Mouse (Mus musculus) left cerebral cortex, adult 18-20 months (tissue): ENCODE data around the gene Ksr1. TPM values are rescaled to one million over a fixed set of nuclear protein-coding genes. Genes with fewer than 3 reads are reported as not detected.
A peak's percentile ranks its signal among the peaks of the same experiment; 100 is the strongest.

Experiments used
- DNase-seq, 2 experiments: peaks; one replicate each; pipeline ENCODE4 v3.0.0; 2021 to 2022; ENCODE audit warnings: low spot score in 2 of 2, mixed read lengths in 1 of 2
- total RNA-seq, 2 experiments: library from RNA; stranded (reverse); gene quantifications; 2 replicates each; pipeline ENCODE4 v1.2.3; 2021

The Ksr1 gene
- total RNA-seq, 2 experiments from 2014 or later = 49.8 to 50.3 TPM

- no peak for DNase-seq
Observed at GRCm38 (mm10) chr11:79148783-79149182, 2.6 kb upstream of the Ksr1 start.

- DNase-seq = peak; percentile 6 to 21
Observed at GRCm38 (mm10) chr11:79145283-79146265, 633 bp downstream of the Ksr1 start.

- DNase-seq = no peak
Observed at GRCm38 (mm10) chr11:79144741-79145140, 1.5 kb downstream of the Ksr1 start.

GRCm38 (mm10) chr11:79144043-79144591 lies 2.1 kb downstream of the Ksr1 start:
- no peak for DNase-seq

- DNase-seq = no peak
Observed at GRCm38 (mm10) chr11:79143322-79143721, 2.9 kb downstream of the Ksr1 start.

- DNase-seq = no peak
Observed at GRCm38 (mm10) chr11:79142381-79142780, 3.8 kb downstream of the Ksr1 start.

DNA sequence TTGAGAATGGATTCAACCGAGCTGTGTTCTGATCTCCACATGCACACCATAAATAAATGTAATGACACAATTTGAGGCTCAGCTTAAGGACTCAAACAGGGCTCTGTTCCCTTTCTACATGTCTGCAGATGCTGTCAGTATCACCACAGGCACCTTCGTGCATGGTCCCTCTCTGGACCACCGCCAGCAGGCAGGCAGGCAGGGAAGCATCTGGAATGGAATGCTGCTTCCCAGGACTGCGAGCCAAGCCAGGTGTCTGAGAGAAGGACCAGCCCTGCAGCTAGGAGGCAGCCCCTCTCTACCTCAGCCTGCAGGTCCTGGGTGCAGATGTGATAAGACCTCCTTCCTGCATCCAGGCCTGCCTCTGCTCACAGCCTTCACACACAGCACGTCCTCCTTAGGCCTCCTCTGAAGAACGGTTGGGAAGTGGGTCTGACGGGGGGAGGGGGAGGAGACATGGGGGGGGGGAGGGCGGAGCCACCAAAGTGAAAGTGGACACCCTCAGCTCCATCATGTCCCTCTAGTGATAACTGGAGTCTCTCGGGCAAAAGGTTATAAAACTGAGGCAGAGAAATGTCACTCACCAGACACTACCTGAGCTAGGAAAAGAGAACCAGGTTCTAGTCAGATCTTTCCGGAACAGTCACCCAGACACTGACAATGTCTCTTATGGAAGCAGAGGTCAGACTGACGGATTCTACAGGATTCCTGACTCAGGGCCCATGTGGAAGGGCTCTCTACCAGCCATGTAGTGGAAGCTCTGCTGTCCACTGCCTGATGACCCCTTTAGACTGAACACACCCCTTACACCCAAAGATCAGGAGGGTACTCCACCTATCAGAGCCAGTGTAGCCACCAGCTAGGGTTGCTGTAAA lies 4.7 kb downstream of the Ksr1 start:
- DNase-seq = no peak

DNA sequence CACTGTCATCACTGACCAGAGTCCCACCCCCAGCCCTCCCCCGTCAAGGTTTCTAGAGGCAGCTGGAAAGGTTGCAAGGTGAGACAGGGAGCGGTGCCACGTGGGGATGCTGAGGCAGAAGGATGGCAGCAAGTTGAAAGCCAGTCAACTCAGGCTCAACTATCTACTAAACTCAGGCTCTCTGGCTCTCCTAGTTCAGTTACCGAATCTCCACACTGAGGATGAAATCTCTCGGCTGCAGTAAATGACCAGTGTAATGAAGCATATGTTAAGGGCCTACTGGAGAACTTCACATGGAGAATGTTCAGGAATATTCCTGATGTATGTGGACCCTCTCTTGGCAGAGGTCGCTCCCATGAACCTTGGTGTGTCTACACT lies 5.7 kb downstream of the Ksr1 start:
- no peak for DNase-seq

- no peak for DNase-seq
Observed at GRCm38 (mm10) chr11:79139878-79140510, 6.2 kb downstream of the Ksr1 start.

GRCm38 (mm10) chr11:79138621-79139020 lies 7.6 kb downstream of the Ksr1 start:
- no peak for DNase-seq

- DNase-seq = no peak
Observed at GRCm38 (mm10) chr11:79137245-79137644, 9.0 kb downstream of the Ksr1 start.

- no peak for DNase-seq
Observed at GRCm38 (mm10) chr11:79135685-79136360, 10.4 kb downstream of the Ksr1 start.

DNA sequence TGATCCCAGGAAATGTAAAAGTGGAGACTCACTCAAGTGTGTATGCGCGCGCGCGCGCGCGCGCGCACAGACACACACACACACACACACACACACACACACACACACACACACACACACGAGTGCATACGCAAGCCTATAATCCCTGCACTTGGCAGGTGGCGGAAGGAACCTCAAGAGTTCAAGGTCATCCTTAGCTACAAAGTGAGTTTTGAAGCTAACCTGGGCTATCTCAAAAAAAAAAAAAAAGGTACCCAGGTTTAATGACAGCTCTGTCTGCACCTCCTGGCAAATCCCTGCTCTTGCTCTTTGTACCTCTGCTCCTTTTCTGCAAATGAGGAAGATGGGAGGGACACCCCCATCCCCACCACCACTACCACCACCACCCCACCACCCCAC lies 11.1 kb downstream of the Ksr1 start:
- no peak for DNase-seq

- DNase-seq = no peak
Observed at GRCm38 (mm10) chr11:79134416-79135104, 11.6 kb downstream of the Ksr1 start.

GRCm38 (mm10) chr11:79133961-79134360 lies 12.2 kb downstream of the Ksr1 start:
- DNase-seq = no peak

DNA sequence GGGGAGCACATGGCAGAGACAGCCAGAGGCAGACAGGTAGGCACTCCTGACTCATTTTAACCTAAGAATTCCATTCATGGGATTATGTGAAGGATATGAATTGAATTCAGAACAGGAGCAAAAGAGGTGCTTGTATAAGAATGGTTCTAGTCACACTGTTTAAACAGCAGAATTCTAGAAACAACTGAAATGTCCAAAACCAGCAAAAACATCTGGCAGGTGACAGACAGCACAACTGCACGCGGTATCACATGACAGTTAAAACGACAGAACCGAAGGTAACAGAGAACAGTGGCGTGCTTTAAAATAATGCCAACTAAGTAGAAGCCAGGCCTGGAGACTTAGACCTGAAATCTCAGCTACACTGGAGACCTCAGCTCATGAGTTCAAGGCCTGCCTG lies 13.2 kb downstream of the Ksr1 start:
- no peak for DNase-seq

DNA sequence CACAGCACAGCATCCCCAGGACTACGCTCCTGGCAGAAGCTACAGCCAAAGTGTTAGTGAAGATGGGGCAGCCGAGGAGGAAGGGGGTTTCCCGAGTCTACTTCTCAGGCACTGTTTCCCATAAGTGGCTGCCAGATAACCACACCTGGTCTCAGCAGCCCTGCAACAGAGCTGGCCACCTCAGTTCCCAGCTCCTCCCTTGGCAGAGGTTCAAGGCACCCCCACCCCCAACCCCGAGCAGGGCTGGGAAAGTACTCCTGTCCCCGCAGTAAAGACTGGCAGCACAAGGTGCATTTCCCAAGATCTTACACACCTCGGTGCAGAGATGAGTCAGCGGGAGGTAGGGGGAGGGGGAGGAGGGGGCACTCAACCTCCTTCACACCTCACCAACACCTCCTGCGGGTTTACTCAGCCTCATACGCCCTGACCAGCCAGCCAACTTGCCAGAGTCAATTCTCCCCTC lies 14.2 kb downstream of the Ksr1 start:
- DNase-seq = no peak

- DNase-seq = no peak
Observed at GRCm38 (mm10) chr11:79129388-79130356, 16.5 kb downstream of the Ksr1 start.

GRCm38 (mm10) chr11:79128233-79128632 lies 18.0 kb downstream of the Ksr1 start:
- no peak for DNase-seq
